Mouse (Mus musculus) embryonic facial prominence, embryonic 12.5 days (tissue): ENCODE measurements at regions not wholly inside any gene's neighbourhood (a gene's known extent, or its start where the extent isn't known, plus 50 kb on each side); places are given as distances from the start of the nearest gene placed in this dataset.

ENCODE experiments used
- ATAC-seq: fragments of 200-750 bp; cut with Nextera tagmentation; 2 replicates; pipeline ENCODE4 v1.8.0; 2017; ENCODE audit not compliant: insufficient number of reproducible peaks, insufficient read depth, low FRiP score, low TSS enrichment
- H3K27ac ChIP-seq: fragments of 300-500 bp; sonication (generic); 2 replicates; pipeline ENCODE4 v1.5.1; 2016; ENCODE audit warnings: mild to moderate bottlenecking
- H3K27me3 ChIP-seq: fragments of 300-500 bp; sonication (generic); 2 replicates; pipeline ENCODE4 v1.6.1; 2016; ENCODE audit warnings: mild to moderate bottlenecking, moderate library complexity
- H3K36me3 ChIP-seq: fragments of 300-500 bp; sonication (generic); 2 replicates; pipeline ENCODE4 v1.6.1; 2016; ENCODE audit warnings: mild to moderate bottlenecking
- H3K4me1 ChIP-seq: fragments of 300-500 bp; sonication (generic); 2 replicates; pipeline ENCODE4 v1.6.1; 2016
- H3K4me2 ChIP-seq: fragments of 300-500 bp; sonication (generic); replicated peaks from 2 replicates; pipeline ENCODE4 v1.6.1; 2016; ENCODE audit warnings: mild to moderate bottlenecking, moderate library complexity
- H3K4me3 ChIP-seq: fragments of 300-500 bp; sonication (generic); 2 replicates; pipeline ENCODE4 v1.5.1; 2016; ENCODE audit warnings: mild to moderate bottlenecking
- H3K9ac ChIP-seq: fragments of 300-500 bp; sonication (generic); 2 replicates; pipeline ENCODE4 v1.6.1; 2016; ENCODE audit warnings: mild to moderate bottlenecking, moderate library complexity
- H3K9me3 ChIP-seq: fragments of 300-500 bp; sonication (generic); 2 replicates; pipeline ENCODE4 v1.6.1; 2016; ENCODE audit warnings: mild to moderate bottlenecking, moderate library complexity
- WGBS: fragments of 180-500 bp; shearing (Covaris S2); methylation state at CpG from one replicate; pipeline ENCODE4 v1.1.7; 2016; 5-methylcytosine and 5-hydroxymethylcytosine counted together

DNA sequence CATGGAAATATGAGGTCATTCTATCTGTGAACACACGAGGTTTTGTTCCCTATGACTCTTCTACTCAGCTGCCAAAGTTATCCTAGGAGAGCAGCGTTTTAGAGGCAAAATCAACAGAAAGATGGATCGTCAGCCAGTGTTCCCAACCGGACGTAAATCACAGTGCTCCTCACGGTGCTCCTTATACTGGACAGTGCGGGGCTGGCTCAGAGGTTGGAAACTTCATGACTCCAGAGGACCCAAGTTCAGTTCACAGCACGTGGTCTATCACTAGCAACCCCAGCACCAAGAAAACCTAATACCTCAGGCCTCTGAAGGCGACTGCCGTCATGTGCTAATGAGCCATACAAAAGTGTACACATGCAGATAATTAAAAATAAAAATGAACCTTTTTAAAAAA, 351.2 kb upstream of the Atp11b start:
- 89% methylated on average over 10 of the region's 10 CpGs for WGBS
- Histone ChIP-seq H3K4me1 (no peaks in the 10 kb centered on the region; the same call in 1 of the 2 replicates), H3K9ac (no peak overlapping the region), H3K4me2 (no peak overlapping the region), H3K4me3 (no peak overlapping the region), H3K27ac (no peak overlapping the region), H3K36me3 (no peaks in the 10 kb centered on the region), H3K9me3 (no peaks in the 10 kb centered on the region), H3K27me3 (no peaks in the 10 kb centered on the region)
- no peak for ATAC-seq

DNA sequence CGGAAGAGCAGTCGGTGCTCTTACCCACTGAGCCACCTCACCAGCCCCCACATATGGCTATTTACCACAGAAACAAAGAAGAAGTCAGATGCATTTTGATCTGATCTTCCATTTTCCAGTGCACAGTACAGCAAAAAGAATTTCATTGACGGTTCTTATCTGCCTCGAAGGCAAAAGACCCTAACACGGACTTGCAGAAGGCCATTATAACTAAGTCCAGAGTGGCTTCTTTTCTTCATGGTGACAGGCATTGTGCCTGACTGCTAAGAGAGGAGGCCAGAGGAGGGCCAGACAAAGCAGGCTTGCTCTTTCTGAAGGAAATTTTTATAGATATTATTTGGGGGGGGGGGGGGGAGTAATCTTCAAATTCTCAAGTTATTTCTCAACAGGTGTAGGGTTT, 350.0 kb upstream of the Atp11b start:
- no peak overlapping the region for H3K4me3 ChIP-seq
- H3K27me3 ChIP-seq = no peaks in the 10 kb centered on the region
- no peak for ATAC-seq
- no peak overlapping the region for H3K27ac ChIP-seq
- H3K36me3 ChIP-seq = no peaks in the 10 kb centered on the region
- WGBS = 72% methylated on average over 5 of the region's 5 CpGs
- H3K9me3 ChIP-seq = no peaks in the 10 kb centered on the region
- H3K9ac ChIP-seq = no peak overlapping the region
- H3K4me2 ChIP-seq = no peak overlapping the region
- no peaks in the 10 kb centered on the region; the same call in 1 of the 2 replicates for H3K4me1 ChIP-seq

DNA sequence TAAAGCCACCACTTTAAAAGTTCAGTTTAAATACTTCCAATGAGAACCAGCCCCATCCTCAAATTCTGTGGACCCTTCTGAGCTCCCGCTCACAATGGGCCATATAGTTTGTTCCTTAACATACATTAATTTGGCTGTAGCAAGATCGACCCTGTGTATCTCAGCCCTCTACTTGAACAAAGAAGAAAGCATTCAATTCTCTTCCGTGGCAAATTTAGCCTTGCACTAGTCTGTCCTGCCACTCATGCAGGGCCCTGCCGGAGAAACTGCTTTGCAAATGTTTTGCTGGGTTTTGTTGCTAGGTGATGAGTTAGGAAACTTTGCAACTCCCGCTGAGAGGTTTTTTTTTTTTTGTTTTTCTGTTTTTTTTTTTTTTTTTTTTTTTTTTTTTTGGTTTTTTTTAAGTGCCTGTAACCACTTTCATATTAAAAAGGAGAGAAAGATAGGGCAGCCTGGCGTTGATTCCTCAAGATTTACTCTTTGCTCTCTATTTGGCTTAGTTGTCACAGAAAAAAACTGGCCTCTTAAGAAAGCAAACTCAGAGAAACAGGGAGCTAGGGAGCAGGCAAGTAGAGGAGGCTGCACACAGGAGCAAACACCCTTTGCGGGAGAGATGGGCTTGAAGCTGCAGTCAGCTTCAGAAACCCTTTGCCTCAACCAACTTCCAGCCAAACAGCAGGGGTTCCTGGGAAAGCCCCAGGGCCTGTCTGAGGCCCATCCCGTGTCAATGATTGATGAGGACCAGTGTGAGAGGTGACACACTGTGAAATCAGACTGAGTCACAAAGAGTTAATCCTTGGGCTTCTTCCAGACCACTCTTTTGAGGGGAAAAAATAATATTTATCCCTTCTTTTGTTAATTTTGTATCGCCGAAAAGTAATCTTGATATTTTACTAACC, 349.2 kb upstream of the Atp11b start:
- no peaks in the 10 kb centered on the region; the same call in 1 of the 2 replicates for H3K4me1 ChIP-seq
- ATAC-seq = no peak
- H3K27me3 ChIP-seq = no peaks in the 10 kb centered on the region
- peak overlapping the region; percentile 31; the same call in 1 of the 2 replicates for H3K4me2 ChIP-seq
- no peaks in the 10 kb centered on the region for H3K9me3 ChIP-seq
- no peak overlapping the region for H3K9ac ChIP-seq
- H3K27ac ChIP-seq = no peak overlapping the region
- WGBS = 14% methylated on average over 10 of the region's 10 CpGs
- no peaks in the 10 kb centered on the region for H3K36me3 ChIP-seq
- no peak overlapping the region for H3K4me3 ChIP-seq

DNA sequence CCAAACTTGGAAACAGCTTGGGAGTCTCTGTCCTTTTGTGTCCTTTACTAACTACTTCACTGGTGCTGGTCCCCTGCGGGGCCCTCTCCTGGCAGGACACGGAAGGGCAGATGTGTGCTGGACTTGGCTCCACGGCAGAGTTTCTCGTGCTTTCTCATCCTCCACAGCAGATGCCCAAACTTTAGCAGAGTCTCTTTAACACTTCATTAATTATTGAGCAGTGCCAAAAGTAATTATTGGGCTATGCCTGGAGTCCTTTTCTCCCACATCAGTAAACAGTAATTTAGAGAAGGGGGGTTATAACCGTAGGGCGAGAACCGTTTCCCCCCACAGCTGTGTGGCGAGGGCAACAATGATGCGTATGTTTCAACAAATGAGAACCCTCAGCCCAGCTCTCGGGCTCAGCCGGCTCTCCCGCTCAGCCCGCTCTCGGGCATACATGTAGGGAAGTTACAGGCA, 348.3 kb upstream of the Atp11b start:
- no peak for ATAC-seq
- H3K9ac ChIP-seq = no peak overlapping the region
- no peaks in the 10 kb centered on the region; the same call in 1 of the 2 replicates for H3K4me1 ChIP-seq
- H3K36me3 ChIP-seq = no peaks in the 10 kb centered on the region
- H3K27me3 ChIP-seq = no peaks in the 10 kb centered on the region
- 55% methylated on average over 14 of the region's 14 CpGs for WGBS
- H3K4me2 ChIP-seq = no peak overlapping the region; the same call in 1 of the 2 replicates
- H3K4me3 ChIP-seq = no peak overlapping the region
- H3K27ac ChIP-seq = no peak overlapping the region
- no peaks in the 10 kb centered on the region for H3K9me3 ChIP-seq

DNA sequence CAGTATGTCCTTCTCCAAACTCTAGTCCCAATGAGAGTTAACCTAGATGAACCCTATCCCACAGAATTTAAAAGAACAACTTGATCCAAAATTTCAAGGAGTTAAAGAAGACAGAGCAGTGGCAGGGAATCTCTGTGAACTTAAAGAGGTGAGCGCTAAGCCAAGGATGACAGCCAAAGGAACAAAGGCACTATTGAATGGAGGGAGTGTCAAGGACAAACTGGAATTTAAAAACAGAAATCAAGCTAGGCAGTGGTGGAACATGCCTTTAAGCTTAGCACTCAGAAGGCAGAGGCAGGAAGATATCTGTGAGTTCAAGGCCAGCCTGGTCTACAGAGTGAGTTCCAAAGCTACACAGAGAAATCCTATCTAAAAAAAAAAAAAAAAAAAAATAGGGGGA, 316.2 kb upstream of the Atp11b start:
- H3K4me2 ChIP-seq = no peak overlapping the region
- H3K4me3 ChIP-seq = no peak overlapping the region
- H3K9ac ChIP-seq = no peak overlapping the region
- no peak for ATAC-seq
- no peaks in the 10 kb centered on the region for H3K27me3 ChIP-seq
- no peak overlapping the region for H3K27ac ChIP-seq
- H3K4me1 ChIP-seq = no peaks in the 10 kb centered on the region
- H3K9me3 ChIP-seq = no peaks in the 10 kb centered on the region
- no peaks in the 10 kb centered on the region for H3K36me3 ChIP-seq
- WGBS = 88% methylated on average over 1 of the region's 1 CpGs

DNA sequence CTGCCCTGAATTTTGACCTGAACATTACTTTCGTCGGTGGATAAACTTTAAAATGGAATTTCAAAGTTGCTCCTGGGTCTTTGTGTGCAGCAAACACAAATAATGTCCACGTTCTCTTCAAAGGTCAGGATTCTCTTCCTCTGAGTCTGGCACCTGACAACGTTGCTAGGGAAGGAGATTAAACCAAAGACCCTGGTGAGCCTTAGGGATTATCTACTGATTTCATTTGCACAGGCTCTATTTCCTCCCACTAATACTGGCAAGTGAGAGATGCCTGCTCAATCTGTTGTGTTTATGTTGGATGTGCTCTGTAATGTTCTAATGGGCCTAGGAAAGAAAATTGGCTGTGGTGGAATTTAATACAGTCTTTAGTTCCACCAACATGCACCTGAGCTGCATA, 291.0 kb upstream of the Atp11b start:
- no peaks in the 10 kb centered on the region for H3K9me3 ChIP-seq
- no peak overlapping the region for H3K27ac ChIP-seq
- 51% methylated on average over 4 of the region's 4 CpGs for WGBS
- ATAC-seq = no peak
- H3K9ac ChIP-seq = no peak overlapping the region
- H3K4me2 ChIP-seq = no peak overlapping the region
- H3K4me3 ChIP-seq = no peak overlapping the region
- H3K27me3 ChIP-seq = no peaks in the 10 kb centered on the region
- H3K4me1 ChIP-seq = no peaks in the 10 kb centered on the region
- no peaks in the 10 kb centered on the region for H3K36me3 ChIP-seq

DNA sequence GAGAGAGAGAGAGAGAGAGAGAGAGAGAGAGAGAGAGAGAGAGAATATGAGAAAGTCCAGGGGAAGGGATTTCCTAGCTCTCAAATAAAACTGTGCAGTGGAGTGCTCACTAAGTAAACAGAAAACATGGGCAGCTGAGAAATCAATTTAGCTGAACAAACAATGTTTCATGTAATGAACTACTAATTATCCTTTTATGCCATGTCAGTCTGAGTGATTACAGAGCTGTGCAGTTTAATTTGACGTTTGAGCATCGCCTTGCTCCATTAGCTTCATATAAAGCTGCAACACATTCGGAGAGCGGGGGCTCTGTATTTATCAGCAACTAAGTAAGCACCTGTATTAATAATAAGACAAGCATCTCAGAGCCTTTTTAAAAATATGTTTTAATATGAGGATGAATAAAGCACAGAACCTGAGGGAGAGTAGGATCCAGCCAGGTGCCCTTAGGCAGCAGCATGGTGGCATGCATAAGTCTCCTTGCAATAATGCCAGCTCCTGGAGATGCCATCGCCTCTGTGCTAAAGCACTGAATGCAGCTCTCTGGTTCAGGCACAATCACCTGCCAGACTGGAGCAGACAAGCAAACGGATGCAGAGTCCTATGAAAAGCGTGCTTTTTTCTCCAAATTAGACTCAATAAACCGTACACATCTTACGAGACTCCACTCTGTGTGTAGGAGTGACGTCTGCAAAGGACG, 289.5 kb upstream of the Atp11b start:
- 78% methylated on average over 11 of the region's 11 CpGs for WGBS
- no peaks in the 10 kb centered on the region for H3K4me1 ChIP-seq
- H3K36me3 ChIP-seq = no peaks in the 10 kb centered on the region
- H3K9me3 ChIP-seq = no peaks in the 10 kb centered on the region
- H3K27me3 ChIP-seq = no peaks in the 10 kb centered on the region
- no peak for ATAC-seq
- H3K4me2 ChIP-seq = no peak overlapping the region
- no peak overlapping the region for H3K4me3 ChIP-seq
- H3K27ac ChIP-seq = no peak overlapping the region
- no peak overlapping the region for H3K9ac ChIP-seq

DNA sequence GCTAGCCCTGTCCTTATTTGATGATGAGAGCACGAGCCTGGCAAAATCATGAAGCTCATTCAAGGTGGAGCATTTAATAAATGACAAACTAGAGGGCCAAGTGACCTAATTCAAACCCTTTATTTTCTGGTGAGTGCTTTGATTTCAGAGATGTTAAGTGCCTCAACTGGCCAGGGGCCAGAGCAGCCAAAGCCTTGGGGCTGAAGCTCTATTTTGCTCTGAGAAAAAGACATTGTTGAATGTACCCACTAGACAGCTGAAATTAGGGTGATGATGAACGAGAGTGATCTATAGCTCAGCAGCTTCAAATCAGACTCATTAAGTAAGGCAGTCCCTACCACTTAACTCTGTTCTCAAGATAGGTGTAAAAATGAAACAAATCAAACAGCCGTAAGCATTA, 287.9 kb upstream of the Atp11b start:
- Histone ChIP-seq H3K9me3 (no peaks in the 10 kb centered on the region), H3K4me2 (no peak overlapping the region), H3K4me1 (no peaks in the 10 kb centered on the region), H3K27me3 (no peaks in the 10 kb centered on the region), H3K27ac (no peak overlapping the region), H3K4me3 (no peak overlapping the region), H3K36me3 (no peaks in the 10 kb centered on the region), H3K9ac (no peak overlapping the region)
- ATAC-seq = no peak
- WGBS = 84% methylated on average over 3 of the region's 3 CpGs

DNA sequence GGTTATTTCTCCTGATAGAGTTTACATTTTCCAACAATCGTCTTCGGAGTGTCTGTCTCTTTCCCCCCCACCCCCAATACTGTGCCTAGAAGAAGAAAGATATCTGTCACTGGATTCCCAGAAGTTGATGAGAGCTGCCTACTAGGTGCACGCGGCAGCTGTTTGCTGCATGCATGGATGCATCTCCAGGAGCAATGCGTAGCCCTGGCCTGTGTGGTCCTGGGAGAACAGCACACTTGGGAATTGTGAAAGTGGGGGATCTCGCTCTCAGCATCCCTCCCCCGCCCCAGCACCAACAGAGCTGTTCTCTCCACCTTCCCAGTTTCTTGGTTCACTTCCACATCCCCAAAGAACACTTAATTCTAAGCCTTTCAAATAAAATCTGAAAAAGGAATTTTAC, 280.6 kb upstream of the Atp11b start:
- WGBS = 80% methylated on average over 7 of the region's 7 CpGs
- no peak for ATAC-seq
- Histone ChIP-seq H3K27ac (no peak overlapping the region), H3K9ac (no peak overlapping the region), H3K27me3 (0 out of 2 replicates have a peak, but pooled peaks cover 4% of the 10 kb centered on the region), H3K4me2 (no peak overlapping the region), H3K4me1 (no peaks in the 10 kb centered on the region), H3K4me3 (no peak overlapping the region), H3K36me3 (no peaks in the 10 kb centered on the region), H3K9me3 (no peaks in the 10 kb centered on the region)

DNA sequence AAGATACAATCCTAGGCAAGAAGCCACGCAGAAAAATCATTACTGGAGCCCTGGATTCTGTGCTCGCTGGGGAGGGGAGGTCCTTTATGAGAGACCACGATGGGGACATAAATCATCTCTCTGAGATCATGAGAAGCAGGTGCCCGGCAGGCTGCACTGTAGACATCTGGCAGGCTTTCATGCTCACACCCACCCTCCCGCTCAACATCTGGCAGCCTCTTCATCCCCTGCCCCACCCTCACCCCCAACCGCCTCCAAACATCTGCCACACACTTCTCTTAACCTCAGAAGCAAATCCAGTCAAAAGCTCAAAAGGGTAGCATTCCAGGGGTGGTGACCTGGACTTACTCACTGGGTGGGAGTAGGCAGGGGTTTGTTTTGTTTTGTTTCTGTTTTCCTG, 279.5 kb upstream of the Atp11b start:
- 33% methylated on average over 6 of the region's 6 CpGs for WGBS
- Histone ChIP-seq H3K9me3 (no peaks in the 10 kb centered on the region), H3K4me1 (no peaks in the 10 kb centered on the region), H3K36me3 (no peaks in the 10 kb centered on the region), H3K27me3 (0 out of 2 replicates have a peak, but pooled peaks cover 4% of the 10 kb centered on the region), H3K4me3 (no peak overlapping the region), H3K27ac (no peak overlapping the region), H3K9ac (no peak overlapping the region), H3K4me2 (no peak overlapping the region)
- ATAC-seq = 0 out of 2 replicates have a peak, but pooled peaks have one; percentile 10

DNA sequence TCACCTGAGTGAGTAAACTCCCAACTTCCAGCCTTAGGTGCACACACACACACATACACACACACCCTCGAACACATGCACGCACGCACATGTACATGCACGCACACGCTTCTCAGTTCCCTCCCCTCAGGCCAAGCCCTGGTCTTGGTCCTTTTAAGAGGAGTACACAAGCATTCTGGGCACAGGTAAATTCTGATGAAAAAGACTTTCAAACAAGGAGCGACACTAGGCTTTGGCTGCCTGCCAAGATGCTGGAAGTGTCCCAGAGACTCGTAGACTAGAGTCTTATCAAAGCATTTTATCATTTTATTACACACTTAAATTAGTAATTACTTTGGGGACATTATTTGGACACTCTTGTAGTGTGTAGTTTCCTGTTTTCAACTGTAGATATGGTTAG, 278.6 kb upstream of the Atp11b start:
- WGBS = 80% methylated on average over 7 of the region's 7 CpGs
- no peaks in the 10 kb centered on the region for H3K9me3 ChIP-seq
- no peak overlapping the region for H3K27ac ChIP-seq
- ATAC-seq = no peak
- H3K4me2 ChIP-seq = no peak overlapping the region
- H3K36me3 ChIP-seq = no peaks in the 10 kb centered on the region
- no peak overlapping the region for H3K9ac ChIP-seq
- no peaks in the 10 kb centered on the region for H3K4me1 ChIP-seq
- no peak overlapping the region for H3K4me3 ChIP-seq
- peaks cover 4% of the 10 kb centered on the region; the same call in 1 of the 2 replicates for H3K27me3 ChIP-seq
